Mouse (Mus musculus) heart, embryonic 13.5 days (tissue): Measurements from ENCODE around the gene Gm5741. TPM values are rescaled to one million over a fixed set of nuclear protein-coding genes. Genes with fewer than 3 reads are reported as not detected.

ENCODE experiments used
- ATAC-seq: fragments of 200-750 bp; cut with Nextera tagmentation; 2 replicates; pipeline ENCODE4 v1.8.0; 2017; ENCODE audit warnings: moderate TSS enrichment; ENCODE audit not compliant: insufficient number of reproducible peaks, low FRiP score, low TSS enrichment; ENCODE audit errors: extremely low read depth
- H3K27ac ChIP-seq: fragments of 300-500 bp; sonication (generic); replicated peaks from 2 replicates; pipeline ENCODE4 v1.5.1; 2015; ENCODE audit warnings: moderate library complexity, mild to moderate bottlenecking, inconsistent platforms
- H3K27me3 ChIP-seq: fragments of 300-500 bp; sonication (generic); replicated peaks from 2 replicates; pipeline ENCODE4 v1.6.1; 2015; ENCODE audit warnings: mild to moderate bottlenecking, inconsistent platforms
- H3K36me3 ChIP-seq: fragments of 300-500 bp; sonication (generic); 2 replicates; pipeline ENCODE4 v1.6.1; 2015; ENCODE audit warnings: mild to moderate bottlenecking, inconsistent platforms
- H3K4me1 ChIP-seq: fragments of 300-500 bp; sonication (generic); 2 replicates; pipeline ENCODE4 v1.6.1; 2015; ENCODE audit warnings: inconsistent platforms
- H3K4me2 ChIP-seq: fragments of 300-500 bp; sonication (generic); 2 replicates; pipeline ENCODE4 v1.6.1; 2015; ENCODE audit warnings: inconsistent platforms, mild to moderate bottlenecking, moderate library complexity
- H3K4me3 ChIP-seq: fragments of 300-500 bp; sonication (generic); 2 replicates; pipeline ENCODE4 v1.5.1; 2015; ENCODE audit warnings: moderate library complexity, mild to moderate bottlenecking, inconsistent platforms
- H3K9ac ChIP-seq: fragments of 300-500 bp; sonication (generic); 2 replicates; pipeline ENCODE4 v1.6.1; 2015; ENCODE audit warnings: inconsistent platforms, mild to moderate bottlenecking, moderate library complexity
- H3K9me3 ChIP-seq: fragments of 300-500 bp; sonication (generic); 2 replicates; pipeline ENCODE4 v1.6.1; 2016; ENCODE audit warnings: inconsistent platforms
- WGBS: fragments of 180-500 bp; shearing (Covaris S2); methylation state at CpG from one replicate; pipeline ENCODE4 v1.1.7; 2015; ENCODE audit warnings: mixed read lengths; 5-methylcytosine and 5-hydroxymethylcytosine counted together
- microRNA-seq: library from miRNA; unstranded; fragments of <30 nt; microRNA quantifications from one replicate; pipeline ENCODE4, GENCODE M21; 2016
- polyA plus RNA-seq: library from polyadenylated mRNA; unstranded; fragments of >200 nt; fragmentation: Nextera tagmentation; extraction: Ambion mirVana; gene quantifications from 2 replicates; pipeline ENCODE4 v1.2.1, GENCODE M21; 2015

Gene Gm5741
- polyA plus RNA-seq, 1 experiment from 2014 or later, result 0.57 TPM

DNA sequence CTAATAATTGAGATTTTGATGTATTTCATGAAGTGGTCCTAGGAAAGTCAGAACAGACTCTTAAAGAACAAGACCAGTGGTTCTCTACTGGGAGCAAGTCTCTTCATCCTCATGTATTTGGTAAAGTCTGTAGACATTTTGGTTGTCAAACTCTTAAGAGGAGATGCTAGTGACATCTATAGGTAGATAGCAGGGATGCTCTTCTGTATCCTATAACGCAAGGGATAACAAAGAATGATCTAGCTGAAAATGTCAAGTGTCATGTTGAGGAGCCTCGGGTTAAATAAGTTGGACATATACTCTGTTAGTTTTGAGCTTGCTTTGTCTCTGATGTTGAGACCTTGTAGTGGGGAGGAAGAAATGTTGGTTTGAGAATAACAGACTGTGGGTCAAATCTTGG, 39.9 kb downstream of the Gm5741 start:
- peak overlapping the region; percentile 99 for H3K9ac ChIP-seq
- H3K27me3 ChIP-seq, result no peaks in the 10 kb centered on the region
- peak overlapping the region; percentile 85 for H3K4me3 ChIP-seq
- WGBS, result 17% methylated on average over 2 of the region's 2 CpGs
- peaks cover 52% of the 10 kb centered on the region for H3K36me3 ChIP-seq
- peaks cover 41% of the 10 kb centered on the region for H3K4me1 ChIP-seq
- no peak for ATAC-seq
- H3K9me3 ChIP-seq, result no peaks in the 10 kb centered on the region
- no peak overlapping the region for H3K27ac ChIP-seq
- peak overlapping the region; percentile 91 for H3K4me2 ChIP-seq

DNA sequence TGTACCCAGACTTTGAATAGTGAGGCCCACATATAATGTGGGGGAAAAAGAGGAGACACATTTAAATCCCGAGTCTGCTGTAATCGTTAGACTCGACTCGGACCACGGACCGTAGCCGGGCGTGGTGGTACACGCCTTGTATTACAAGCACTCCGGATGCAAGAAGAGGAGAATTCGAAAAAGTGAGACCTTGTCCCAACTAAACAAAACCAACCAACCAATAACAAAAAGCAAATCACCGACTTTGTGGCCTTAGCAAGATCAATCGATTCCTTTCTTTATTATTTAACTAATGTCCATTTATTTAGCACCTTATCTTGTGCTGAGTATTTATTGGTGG, 40.3 kb downstream of the Gm5741 start:
- Histone ChIP-seq H3K4me2 (peak overlapping the region; percentile 91), H3K9ac (peak overlapping the region; percentile 99), H3K9me3 (no peaks in the 10 kb centered on the region), H3K27me3 (no peaks in the 10 kb centered on the region), H3K4me3 (peak overlapping the region; percentile 85), H3K27ac (peak overlapping the region; percentile 88), H3K36me3 (peaks cover 52% of the 10 kb centered on the region), H3K4me1 (peaks cover 41% of the 10 kb centered on the region)
- ATAC-seq, result no peak
- WGBS, result under 1% methylated on average over 13 of the region's 13 CpGs

DNA sequence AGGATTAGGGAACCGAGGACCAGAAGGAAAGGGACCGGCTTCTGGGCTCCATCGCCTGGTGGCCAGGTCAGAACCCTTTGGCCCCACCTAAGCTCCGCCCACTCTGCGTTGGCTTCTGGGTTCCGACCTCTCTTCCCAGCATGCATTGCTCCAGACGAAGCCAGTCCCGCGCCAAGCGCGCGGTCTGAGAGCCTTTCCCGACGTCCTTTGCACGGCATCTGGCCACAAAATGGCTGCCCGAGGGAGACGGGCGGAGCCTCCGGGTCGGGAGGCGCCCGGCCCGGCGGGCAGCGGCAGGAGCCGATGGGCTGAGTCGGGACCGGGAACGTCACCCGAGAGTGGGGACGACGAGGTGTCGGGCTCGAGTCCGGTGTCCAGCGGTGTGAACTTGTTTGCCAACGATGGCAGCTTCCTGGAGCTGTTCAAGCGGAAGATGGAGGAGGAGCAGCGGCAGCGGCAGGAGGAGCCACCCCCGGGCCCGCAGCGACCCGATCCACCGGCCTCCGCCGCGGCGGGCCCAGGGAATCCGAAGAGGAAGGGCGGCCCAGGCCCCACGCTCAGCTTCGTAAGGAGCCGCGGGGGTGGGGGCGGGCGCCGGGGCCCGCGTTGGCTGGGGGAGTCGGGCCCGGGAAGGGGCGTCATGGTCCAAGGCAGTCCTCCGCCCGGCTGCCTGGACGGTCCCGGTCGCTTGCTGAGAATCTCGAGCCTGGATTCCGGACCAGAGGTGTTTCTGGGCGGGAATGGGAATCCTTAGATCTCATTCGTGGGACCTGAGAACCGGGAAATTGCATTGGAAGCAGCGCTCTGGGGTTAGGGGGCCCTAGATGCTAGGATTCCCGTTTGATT, 40.9 kb downstream of the Gm5741 start, which contains the start of gene Trir:
Trir (plus strand) TSS at position 154 of the 846 bp plus-strand sequence.
- Histone ChIP-seq H3K4me1 (peaks cover 41% of the 10 kb centered on the region), H3K4me3 (peak within 1 kb of the TSS; percentile 85), H3K9me3 (no peaks in the 10 kb centered on the region), H3K27me3 (no peaks in the 10 kb centered on the region), H3K4me2 (peak within 1 kb of the TSS; percentile 91), H3K36me3 (peaks cover 52% of the 10 kb centered on the region), H3K27ac (peak within 1 kb of the TSS; percentile 88), H3K9ac (peak within 1 kb of the TSS; percentile 99)
- under 1% methylated on average over 71 of the region's 75 CpGs for WGBS
- ATAC-seq, result peak; percentile 80

DNA sequence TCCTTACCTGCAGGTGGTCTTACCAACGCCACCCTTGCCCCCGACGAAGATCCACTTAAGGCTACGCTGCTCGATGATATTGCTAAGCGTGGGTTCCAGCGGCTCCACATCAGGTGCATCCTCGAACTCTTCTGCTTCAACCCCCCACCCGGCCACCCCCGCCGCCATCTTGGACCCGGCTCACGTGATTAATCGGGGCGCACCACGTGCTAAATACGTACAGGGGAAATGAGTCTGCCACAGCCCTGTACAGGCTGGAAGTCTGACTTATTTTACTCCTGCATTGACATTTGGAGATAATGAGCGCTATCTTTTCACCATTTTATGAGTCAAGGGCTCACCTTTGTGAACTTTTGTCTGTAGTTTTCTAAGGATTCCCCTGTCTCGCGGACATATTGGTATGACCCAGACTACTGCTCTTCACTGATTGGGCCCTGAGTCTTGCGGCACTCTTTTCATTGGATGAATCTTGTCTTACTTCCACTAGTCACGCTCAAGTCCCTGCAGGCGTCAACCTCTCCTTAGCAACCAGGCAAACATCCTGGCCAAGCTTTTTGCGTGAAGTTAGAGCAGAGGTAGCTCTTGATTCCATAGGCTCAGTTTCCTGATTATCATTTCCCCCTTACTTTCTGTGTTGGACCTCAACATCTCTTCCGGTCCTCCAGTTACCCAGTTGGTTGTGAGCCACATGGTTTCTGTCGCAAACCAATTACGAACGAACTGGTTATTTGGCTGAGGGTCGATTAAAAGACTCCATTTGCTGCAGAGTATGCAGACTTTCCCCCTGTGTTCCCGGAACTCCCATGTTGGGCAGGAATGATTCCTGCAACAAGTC, 42.5 kb downstream of the Gm5741 start, which contains the start of gene Asna1:
Asna1 (minus strand) TSS at position 184 of the 835 bp plus-strand sequence.
- ATAC-seq, result peak; percentile 78; the same call in 1 of the 2 replicates
- peaks cover 52% of the 10 kb centered on the region for H3K36me3 ChIP-seq

DNA sequence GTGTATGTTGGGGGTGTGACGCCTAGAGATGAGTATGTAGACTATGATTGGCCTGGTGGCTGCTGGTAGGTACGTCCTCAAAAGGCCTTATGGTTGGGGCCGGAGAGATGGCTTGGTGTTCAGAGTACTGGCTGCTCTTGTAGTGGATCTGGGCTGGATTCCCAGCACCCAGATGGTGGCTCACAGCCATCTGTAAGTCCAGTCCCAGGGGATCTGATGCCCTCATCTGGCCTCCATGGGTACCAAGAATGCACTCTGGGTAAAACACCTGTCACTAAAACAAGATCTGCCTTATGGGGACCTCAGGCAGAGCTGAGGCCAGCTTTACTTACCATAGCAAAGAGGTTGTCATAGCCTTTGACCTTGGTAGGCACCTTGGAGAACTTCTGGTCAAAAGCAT, 43.9 kb downstream of the Gm5741 start:
- 0 out of 2 replicates have a peak overlapping the region, but pooled peaks have one; percentile 92 for H3K9ac ChIP-seq
- H3K36me3 ChIP-seq, result peaks cover 53% of the 10 kb centered on the region
- WGBS, result 85% methylated on average over 3 of the region's 3 CpGs
- H3K27ac ChIP-seq, result no peak overlapping the region
- H3K9me3 ChIP-seq, result no peaks in the 10 kb centered on the region
- no peak for ATAC-seq
- peaks cover 33% of the 10 kb centered on the region for H3K4me1 ChIP-seq
- no peaks in the 10 kb centered on the region for H3K27me3 ChIP-seq
- peak overlapping the region; percentile 85 for H3K4me3 ChIP-seq
- H3K4me2 ChIP-seq, result peak overlapping the region; percentile 91

More for the DNA sequence above, 42.5 kb downstream of the Gm5741 start, which contains the start of gene Asna1:
- H3K4me3 ChIP-seq, result peak within 1 kb of the TSS; percentile 85
- WGBS, result 4% methylated on average over 30 of the region's 30 CpGs
- H3K9me3 ChIP-seq, result no peaks in the 10 kb centered on the region
- peak within 1 kb of the TSS; percentile 92 for H3K9ac ChIP-seq
- H3K27me3 ChIP-seq, result no peaks in the 10 kb centered on the region
- peaks cover 41% of the 10 kb centered on the region for H3K4me1 ChIP-seq
- H3K27ac ChIP-seq, result peak within 1 kb of the TSS; percentile 88
- H3K4me2 ChIP-seq, result peak within 1 kb of the TSS; percentile 91

DNA sequence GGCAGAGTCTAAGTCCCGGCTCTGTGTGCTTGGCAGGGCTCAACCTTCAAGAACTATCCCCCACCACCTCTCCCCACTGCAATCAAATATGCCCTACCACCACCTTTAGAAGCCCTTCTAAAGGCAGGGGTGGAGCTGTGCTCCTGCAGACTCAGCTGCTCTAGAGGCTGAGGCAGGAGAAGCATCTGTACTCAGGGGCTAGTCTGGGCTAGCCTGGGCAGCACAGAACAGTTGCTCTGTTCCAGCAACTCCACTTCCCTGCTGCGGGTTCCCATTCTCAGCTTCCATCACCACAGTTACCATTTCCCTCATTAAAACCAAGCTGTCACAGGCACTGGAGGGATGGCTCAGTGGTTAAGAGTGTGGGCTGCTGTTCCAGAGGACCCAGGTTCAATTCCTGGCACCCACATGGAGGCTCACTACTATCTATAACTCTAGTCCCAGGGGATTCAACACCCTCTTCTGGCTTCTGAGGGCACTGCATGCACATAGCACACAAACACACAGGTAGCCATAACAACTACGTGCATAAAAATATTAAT, 46.2 kb downstream of the Gm5741 start:
- Histone ChIP-seq H3K4me3 (no peak overlapping the region), H3K9ac (no peak overlapping the region), H3K4me1 (peaks cover 21% of the 10 kb centered on the region), H3K9me3 (no peaks in the 10 kb centered on the region), H3K27me3 (no peaks in the 10 kb centered on the region), H3K4me2 (no peak overlapping the region), H3K27ac (no peak overlapping the region), H3K36me3 (peaks cover 70% of the 10 kb centered on the region)
- ATAC-seq, result no peak
- WGBS, result 92% methylated on average over 3 of the region's 3 CpGs

Small RNA genes lying within 50 kb of the gene (microRNA-seq; reads per million reads assigned to microRNA genes)
- gene Gm23388 (4.7 reads per million, percentile 19 among the genes with 10 or more reads in this experiment), gene Mir7070 (1.8 reads per million)

Other genes with a start within 250 kb of the Gm5741 start
- gene Dand5, start 245.2 kb downstream of the Gm5741 start, polyA plus RNA-seq, result 6.3 and 6.6 TPM in 2 replicates
- gene Gadd45gip1, start 236.5 kb downstream of the Gm5741 start, polyA plus RNA-seq, result 50.2 and 52.3 TPM in 2 replicates
- gene Rad23a, start 227.3 kb downstream of the Gm5741 start, polyA plus RNA-seq, result 108 and 123 TPM in 2 replicates
- 711 and 772 TPM in 2 replicates for gene Calr, start 221.0 kb downstream of the Gm5741 start, polyA plus RNA-seq
- gene Farsa, start 211.0 kb downstream of the Gm5741 start, polyA plus RNA-seq, result 58.3 and 63.1 TPM in 2 replicates
- 37.2 and 38.5 TPM in 2 replicates for gene Syce2, start 195.9 kb downstream of the Gm5741 start, polyA plus RNA-seq
- gene Gcdh, start 174.1 kb downstream of the Gm5741 start, polyA plus RNA-seq, result 31.0 and 37.5 TPM in 2 replicates
- 4.9 and 15.6 TPM in 2 replicates for gene Klf1, start 166.1 kb downstream of the Gm5741 start, polyA plus RNA-seq
- 5.3 and 5.9 TPM in 2 replicates for gene Dnase2a, start 159.4 kb downstream of the Gm5741 start, polyA plus RNA-seq
- 0.11 and 0.19 TPM in 2 replicates for gene Mast1, start 130.6 kb downstream of the Gm5741 start, polyA plus RNA-seq
- gene Rtbdn, start 121.0 kb downstream of the Gm5741 start, polyA plus RNA-seq, result 0.17 and 0.32 TPM in 2 replicates
- not detected in 2 replicates for gene Gm49661, start 98.5 kb downstream of the Gm5741 start, polyA plus RNA-seq
- gene Prdx2, start 98.4 kb downstream of the Gm5741 start, polyA plus RNA-seq, result 733 and 747 TPM in 2 replicates
- gene Rnaseh2a, start 98.2 kb downstream of the Gm5741 start, polyA plus RNA-seq, result 82.8 and 83.4 TPM in 2 replicates
- gene Junb, start 89.3 kb downstream of the Gm5741 start, polyA plus RNA-seq, result 12.8 and 12.9 TPM in 2 replicates
- gene Hook2, start 77.4 kb downstream of the Gm5741 start, polyA plus RNA-seq, result 7.2 and 7.3 TPM in 2 replicates
- not detected in 2 replicates for gene Best2, start 53.5 kb downstream of the Gm5741 start, polyA plus RNA-seq
- 113 and 127 TPM in 2 replicates for gene Asna1, start 42.7 kb downstream of the Gm5741 start, polyA plus RNA-seq
- gene Trir, start 41.2 kb downstream of the Gm5741 start, polyA plus RNA-seq, result 73.4 and 75.1 TPM in 2 replicates
- 23.2 and 25.3 TPM in 2 replicates for gene Tnpo2, start 31.1 kb downstream of the Gm5741 start, polyA plus RNA-seq
- 18.5 and 19.8 TPM in 2 replicates for gene Fbxw9, start 7.9 kb downstream of the Gm5741 start, polyA plus RNA-seq
- gene Dhps, start 3.8 kb upstream of the Gm5741 start, polyA plus RNA-seq, result 51.9 and 60.4 TPM in 2 replicates
- gene Wdr83os, start 12.8 kb upstream of the Gm5741 start, polyA plus RNA-seq, result 118 and 120 TPM in 2 replicates
- gene Wdr83, start 13.3 kb upstream of the Gm5741 start, polyA plus RNA-seq, result 37.7 and 38.7 TPM in 2 replicates
- 30.5 and 31.1 TPM in 2 replicates for gene Man2b1, start 15.3 kb upstream of the Gm5741 start, polyA plus RNA-seq
- gene Zfp791, start 55.1 kb upstream of the Gm5741 start, polyA plus RNA-seq, result 1.0 and 1.2 TPM in 2 replicates
- not detected in 2 replicates for gene Cks1brt, start 83.9 kb upstream of the Gm5741 start, polyA plus RNA-seq
- gene Olfr371, start 158.0 kb upstream of the Gm5741 start, polyA plus RNA-seq, result not detected in 2 replicates
- 66.2 and 69.6 TPM in 2 replicates for gene Orc6, start 231.7 kb upstream of the Gm5741 start, polyA plus RNA-seq
- 103 and 107 TPM in 2 replicates for gene Vps35, start 231.8 kb upstream of the Gm5741 start, polyA plus RNA-seq